Mouse (Mus musculus): ENCODE measurements around the gene Slain1. TPM values are rescaled to one million over a fixed set of nuclear protein-coding genes. Genes with fewer than 3 reads are reported as not detected.

Slain1 gene
- polyA plus RNA-seq, 2 experiments: 0.22 to 0.27 TPM

GRCm38 (mm10) chr14:103754041-103754440 is 104.0 kb downstream of the Slain1 start:
- ATAC-seq (ENCODE audit: insufficient read depth) (no peak), DNase-seq (ENCODE audit: low read depth in 3 of 3, low spot score in 3 of 3) (no peak)
- Histone ChIP-seq H3K27me3 (ENCODE audit: control insufficient read depth, insufficient read depth, low read length) (no peaks in the 10 kb centered on the region), H3K4me2 (ENCODE audit: low read depth) (no peak overlapping the region), H3K4me1 (replicated peaks; ENCODE audit: control insufficient read depth in 2 of 2, insufficient read depth in 2 of 2, low read length in 1 of 2) (no peaks in the 10 kb centered on the region), H3K36me3 (replicated peaks; ENCODE audit: control insufficient read depth, insufficient read depth, low read depth) (no peaks in the 10 kb centered on the region), H3K27ac (no peak overlapping the region), H3K9ac (replicated peaks) (no peak overlapping the region), H3K4me3 (ENCODE audit: insufficient read depth in 1 of 2, low read depth in 2 of 2, low read length in 2 of 2) (no peak overlapping the region), H3K9me3 (ENCODE audit: control insufficient read depth, low read length) (no peaks in the 10 kb centered on the region)
- WGBS (ENCODE audit: insufficient replicate concordance): 62% methylated on average over 7 of the region's 7 CpGs
- TF ChIP-seq EP300 (IDR thresholded peaks at IDR 0.05; ENCODE audit: low read depth): no peak
- no peak for TF ChIP-seq CTCF (IDR thresholded peaks at IDR 0.05; ENCODE audit: low read depth)

GRCm38 (mm10) chr14:103754465-103754864 is 104.4 kb downstream of the Slain1 start:
- no peaks in the 10 kb centered on the region for H3K9me3 ChIP-seq (ENCODE audit: control insufficient read depth, low read length)
- H3K36me3 ChIP-seq (replicated peaks; ENCODE audit: control insufficient read depth, insufficient read depth, low read depth): no peaks in the 10 kb centered on the region
- DNase-seq (ENCODE audit: low read depth in 3 of 3, low spot score in 3 of 3) (no peak), ATAC-seq (ENCODE audit: insufficient read depth) (no peak)
- no peak overlapping the region for H3K4me3 ChIP-seq (ENCODE audit: insufficient read depth in 1 of 2, low read depth in 2 of 2, low read length in 2 of 2)
- WGBS (ENCODE audit: insufficient replicate concordance): 69% methylated on average over 9 of the region's 9 CpGs
- H3K27me3 ChIP-seq (ENCODE audit: control insufficient read depth, insufficient read depth, low read length): no peaks in the 10 kb centered on the region
- no peak overlapping the region for H3K9ac ChIP-seq (replicated peaks)
- TF ChIP-seq EP300 (IDR thresholded peaks at IDR 0.05; ENCODE audit: low read depth): no peak
- no peak for TF ChIP-seq CTCF (IDR thresholded peaks at IDR 0.05; ENCODE audit: low read depth)
- no peak overlapping the region for H3K4me2 ChIP-seq (ENCODE audit: low read depth)
- no peak overlapping the region for H3K27ac ChIP-seq
- no peaks in the 10 kb centered on the region for H3K4me1 ChIP-seq (replicated peaks; ENCODE audit: control insufficient read depth in 2 of 2, insufficient read depth in 2 of 2, low read length in 1 of 2)

Small RNA genes lying within 50 kb of the gene (microRNA-seq; reads per million reads assigned to microRNA genes)
- gene Gm22877: not detected

Other genes starting within 250 kb of the Slain1 start
- gene Scel, start 136.9 kb upstream of the Slain1 start, polyA plus RNA-seq (2012; rRNA removed): 0.03 and 0.08 TPM in 2 replicates
- 0.06 TPM in 1 of 2 replicates, not detected in the other for gene Scel, start 136.9 kb upstream of the Slain1 start, polyA plus RNA-seq (2014; fragmentation: Nextera tagmentation; extraction: Ambion mirVana)
- 1.6 and 2.3 TPM in 2 replicates for gene Ednrb, start 194.2 kb downstream of the Slain1 start, polyA plus RNA-seq (2012; rRNA removed)
- gene Ednrb, start 194.2 kb downstream of the Slain1 start, polyA plus RNA-seq (2014; fragmentation: Nextera tagmentation; extraction: Ambion mirVana): 6.7 and 7.5 TPM in 2 replicates